Mouse (Mus musculus): ENCODE measurements around the gene Misp. TPM values are rescaled to one million over a fixed set of nuclear protein-coding genes. Genes with fewer than 3 reads are reported as not detected.

Gene Misp
- polyA plus RNA-seq, 1 experiment = 1.1 TPM

- DNase-seq (ENCODE audit: low read depth) = no peak
- TF ChIP-seq POLR2A (IDR thresholded peaks at IDR 0.05; ENCODE audit: borderline replicate concordance, extremely low read depth, insufficient read depth, insufficient read length, poor library complexity, severe bottlenecking) (no peak), CTCF (IDR thresholded peaks at IDR 0.05; ENCODE audit: borderline replicate concordance, extremely low read depth, insufficient read depth, insufficient read length) (no peak)
Observed at GRCm38 (mm10) chr10:79846553-79846952, 25.8 kb downstream of the Misp start.

- TF ChIP-seq CTCF (IDR thresholded peaks at IDR 0.05; ENCODE audit: borderline replicate concordance, extremely low read depth, insufficient read depth, insufficient read length) = no peak
- no peak for TF ChIP-seq POLR2A (IDR thresholded peaks at IDR 0.05; ENCODE audit: borderline replicate concordance, extremely low read depth, insufficient read depth, insufficient read length, poor library complexity, severe bottlenecking)
- no peak for DNase-seq (ENCODE audit: low read depth)
Observed at GRCm38 (mm10) chr10:79849941-79850628, 29.3 kb downstream of the Misp start.

GRCm38 (mm10) chr10:79851653-79852052 is 30.9 kb downstream of the Misp start:
- DNase-seq (ENCODE audit: low read depth) = no peak
- TF ChIP-seq POLR2A (IDR thresholded peaks at IDR 0.05; ENCODE audit: borderline replicate concordance, extremely low read depth, insufficient read depth, insufficient read length, poor library complexity, severe bottlenecking) (no peak), CTCF (IDR thresholded peaks at IDR 0.05; ENCODE audit: borderline replicate concordance, extremely low read depth, insufficient read depth, insufficient read length) (no peak)

GRCm38 (mm10) chr10:79852107-79852789 is 31.5 kb downstream of the Misp start:
- TF ChIP-seq POLR2A (IDR thresholded peaks at IDR 0.05; ENCODE audit: borderline replicate concordance, extremely low read depth, insufficient read depth, insufficient read length, poor library complexity, severe bottlenecking) (no peak), CTCF (IDR thresholded peaks at IDR 0.05; ENCODE audit: borderline replicate concordance, extremely low read depth, insufficient read depth, insufficient read length) (no peak)

DNA sequence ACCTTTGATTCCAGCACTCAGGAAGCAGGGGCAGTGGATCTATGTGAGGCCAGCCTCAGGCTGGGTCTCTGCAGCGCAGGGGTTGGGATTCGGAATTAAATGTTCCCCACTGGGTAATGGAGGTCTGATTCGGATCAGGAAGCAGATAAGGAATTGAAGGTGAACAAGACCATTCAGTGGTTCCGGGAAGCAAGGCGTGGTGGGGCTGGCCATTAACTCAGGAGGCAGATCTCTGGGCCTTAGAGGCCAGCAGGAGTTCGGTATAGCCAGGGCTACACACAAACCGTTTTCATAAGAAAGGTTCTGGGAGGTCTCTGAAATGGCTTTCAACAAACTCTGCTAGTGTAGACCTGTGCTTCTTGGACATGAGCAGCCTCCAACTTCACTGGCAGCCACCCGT is 32.0 kb downstream of the Misp start:
- TF ChIP-seq POLR2A (IDR thresholded peaks at IDR 0.05; ENCODE audit: borderline replicate concordance, extremely low read depth, insufficient read depth, insufficient read length, poor library complexity, severe bottlenecking) (no peak), CTCF (IDR thresholded peaks at IDR 0.05; ENCODE audit: borderline replicate concordance, extremely low read depth, insufficient read depth, insufficient read length) (no peak)

More at GRCm38 (mm10) chr10:79852107-79852789, 31.5 kb downstream of the Misp start:
- DNase-seq (ENCODE audit: low read depth) = no peak

DNA sequence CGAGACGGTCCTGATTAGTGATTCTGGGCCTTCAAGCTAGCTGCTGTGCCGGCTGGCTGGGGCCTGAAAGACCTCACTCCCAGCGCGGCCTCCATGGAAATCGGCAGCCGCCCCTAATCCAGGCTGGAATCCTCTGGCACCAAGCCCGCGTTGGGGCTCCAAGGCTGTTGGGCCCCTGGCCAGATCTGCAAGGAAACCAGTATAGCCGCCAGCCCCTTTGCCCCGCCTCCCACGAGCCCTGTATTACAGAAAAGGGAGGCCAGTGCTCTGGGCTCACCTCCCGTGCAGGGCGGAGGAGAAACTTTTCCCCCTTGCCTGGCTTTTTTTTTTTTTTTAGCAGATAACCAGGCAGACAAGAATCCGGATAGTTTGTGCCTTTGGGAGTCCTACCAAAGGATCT is 32.6 kb downstream of the Misp start:
- DNase-seq (ENCODE audit: low read depth) = peak; percentile 97
- TF ChIP-seq CTCF (IDR thresholded peaks at IDR 0.05; ENCODE audit: borderline replicate concordance, extremely low read depth, insufficient read depth, insufficient read length) = no peak
- TF ChIP-seq POLR2A (IDR thresholded peaks at IDR 0.05; ENCODE audit: borderline replicate concordance, extremely low read depth, insufficient read depth, insufficient read length, poor library complexity, severe bottlenecking) = no peak

More for the DNA sequence above, 32.0 kb downstream of the Misp start:
- no peak for DNase-seq (ENCODE audit: low read depth)

GRCm38 (mm10) chr10:79853860-79854795 is 33.3 kb downstream of the Misp start, which contains the start of gene Ptbp1:
TSS of gene Ptbp1 (plus strand) at chr10:79854427.
- TF ChIP-seq POLR2A (IDR thresholded peaks at IDR 0.05; ENCODE audit: borderline replicate concordance, extremely low read depth, insufficient read depth, insufficient read length, poor library complexity, severe bottlenecking) (peak; percentile 67; the same call in 1 of the 2 replicates), CTCF (IDR thresholded peaks at IDR 0.05; ENCODE audit: borderline replicate concordance, extremely low read depth, insufficient read depth, insufficient read length) (no peak)
- DNase-seq (ENCODE audit: low read depth) = peak; percentile 100

DNA sequence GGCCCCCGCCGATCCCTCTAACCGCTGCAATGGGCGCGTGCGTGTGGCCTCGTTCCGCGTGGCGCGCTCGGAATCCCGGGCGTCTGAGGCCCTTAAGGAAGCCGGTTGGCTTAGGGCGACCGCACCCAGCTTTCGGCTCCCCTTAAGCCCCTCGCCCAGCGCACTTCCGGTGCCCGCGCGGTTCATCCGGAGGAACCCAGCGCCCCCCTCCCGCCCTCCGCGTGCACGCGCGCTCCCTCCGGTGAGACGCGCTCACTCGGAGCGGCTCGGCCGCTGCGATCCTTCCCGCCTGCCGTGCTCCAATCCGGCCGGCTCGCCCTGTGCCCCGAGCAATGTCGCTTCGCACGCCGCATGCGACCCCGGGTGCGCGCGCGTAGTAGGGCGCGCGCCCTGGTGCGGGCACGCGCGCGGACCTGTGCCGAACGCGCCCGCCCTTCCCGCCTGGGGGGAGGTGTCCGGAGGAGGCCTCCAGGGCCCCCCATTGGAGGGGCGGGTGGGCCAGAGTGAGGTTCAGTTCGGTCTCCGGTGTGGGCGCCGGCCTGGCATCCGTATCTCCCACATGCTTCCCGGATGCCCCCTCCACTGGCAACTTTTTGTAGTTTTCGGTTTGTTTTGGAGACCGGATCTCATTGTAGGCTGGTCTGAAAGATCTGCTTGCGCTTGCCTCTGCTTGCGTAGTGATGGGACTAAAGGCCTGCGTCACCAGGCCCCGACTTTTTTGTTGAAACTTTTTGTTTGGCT is 34.2 kb downstream of the Misp start:
- TF ChIP-seq POLR2A (IDR thresholded peaks at IDR 0.05; ENCODE audit: borderline replicate concordance, extremely low read depth, insufficient read depth, insufficient read length, poor library complexity, severe bottlenecking) (no peak), CTCF (IDR thresholded peaks at IDR 0.05; ENCODE audit: borderline replicate concordance, extremely low read depth, insufficient read depth, insufficient read length) (no peak)
- DNase-seq (ENCODE audit: low read depth) = peak; percentile 88

GRCm38 (mm10) chr10:79855558-79856184 is 34.9 kb downstream of the Misp start:
- TF ChIP-seq POLR2A (IDR thresholded peaks at IDR 0.05; ENCODE audit: borderline replicate concordance, extremely low read depth, insufficient read depth, insufficient read length, poor library complexity, severe bottlenecking) (no peak), CTCF (IDR thresholded peaks at IDR 0.05; ENCODE audit: borderline replicate concordance, extremely low read depth, insufficient read depth, insufficient read length) (no peak)
- DNase-seq (ENCODE audit: low read depth) = peak; percentile 61

DNA sequence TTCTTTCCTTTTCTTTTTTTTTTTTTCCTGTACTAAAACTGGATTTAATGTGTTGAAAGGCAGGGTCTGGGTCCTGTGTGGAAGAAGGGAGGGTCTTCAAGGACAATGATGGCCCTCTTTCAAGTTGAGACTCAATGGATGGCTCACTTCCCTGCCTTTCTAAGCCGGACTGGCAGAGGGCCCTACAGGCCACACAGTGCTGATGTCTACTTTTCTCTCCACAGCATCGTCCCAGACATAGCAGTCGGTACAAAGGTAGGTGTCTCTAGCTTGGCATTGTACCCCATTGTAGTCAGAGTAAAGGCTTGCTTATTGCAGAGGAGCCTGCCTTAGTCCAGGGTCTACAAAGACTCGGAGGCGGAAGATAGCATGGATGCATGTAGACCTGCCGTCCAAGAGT is 35.5 kb downstream of the Misp start:
- DNase-seq (ENCODE audit: low read depth) = no peak
- no peak for TF ChIP-seq CTCF (IDR thresholded peaks at IDR 0.05; ENCODE audit: borderline replicate concordance, extremely low read depth, insufficient read depth, insufficient read length)
- no peak for TF ChIP-seq POLR2A (IDR thresholded peaks at IDR 0.05; ENCODE audit: borderline replicate concordance, extremely low read depth, insufficient read depth, insufficient read length, poor library complexity, severe bottlenecking)

Data from brain, embryonic 14.5 days (tissue).